Mouse (Mus musculus) frontal cortex, postnatal 36 days (tissue): Measurements from ENCODE around the gene Il31.

ENCODE experiments used
- DNase-seq, 2 experiments: peaks; one replicate each; pipeline ENCODE4 v3.0.0; 2022; ENCODE audit warnings: low spot score in 2 of 2

Gene Il31

GRCm38 (mm10) chr5:123473817-123474216, 15.5 kb downstream of the Il31 start:
- DNase-seq, result no peak

- DNase-seq, result no peak
Measured at GRCm38 (mm10) chr5:123470784-123471400, 18.4 kb downstream of the Il31 start.

- DNase-seq, result no peak
Measured at GRCm38 (mm10) chr5:123464638-123465037, 24.7 kb downstream of the Il31 start.

GRCm38 (mm10) chr5:123461420-123461819, 27.9 kb downstream of the Il31 start:
- no peak for DNase-seq

GRCm38 (mm10) chr5:123451886-123452285, 37.4 kb downstream of the Il31 start:
- no peak for DNase-seq

- DNase-seq, result no peak
Measured at GRCm38 (mm10) chr5:123444849-123445334, 44.4 kb downstream of the Il31 start.

GRCm38 (mm10) chr5:123444069-123444468, 45.2 kb downstream of the Il31 start:
- peak; percentile 70 to 85 for DNase-seq

- DNase-seq, result no peak
Measured at GRCm38 (mm10) chr5:123442283-123442682, 47.0 kb downstream of the Il31 start.

GRCm38 (mm10) chr5:123440664-123441063, 48.6 kb downstream of the Il31 start:
- DNase-seq, result peak in 1 of 2 experiments; percentile 43

- DNase-seq, result no peak
Measured at GRCm38 (mm10) chr5:123439941-123440340, 49.3 kb downstream of the Il31 start.

GRCm38 (mm10) chr5:123439312-123439711, 50.0 kb downstream of the Il31 start:
- DNase-seq, result no peak

GRCm38 (mm10) chr5:123438381-123438780, 50.9 kb downstream of the Il31 start:
- no peak for DNase-seq

GRCm38 (mm10) chr5:123436780-123437175, 52.5 kb downstream of the Il31 start:
- peak; percentile 42 to 74 for DNase-seq

- no peak for DNase-seq
Measured at GRCm38 (mm10) chr5:123436071-123436779, 53.1 kb downstream of the Il31 start.

GRCm38 (mm10) chr5:123432305-123432874, 56.9 kb downstream of the Il31 start:
- DNase-seq, result no peak

GRCm38 (mm10) chr5:123431524-123432304, 57.6 kb downstream of the Il31 start:
- DNase-seq, result peak; percentile 27 to 30
